Mouse (Mus musculus) 3134 (cell line): ENCODE measurements at regions not wholly inside any gene's neighbourhood (a gene's known extent, or its start where the extent isn't known, plus 50 kb on each side); places are given as distances from the start of the nearest gene placed in this dataset.
A peak's percentile ranks its signal among the peaks of the same experiment; 100 is the strongest.
"Not testable (repeated sequence)": the region's sequence is repeated elsewhere in the genome, so short reads cannot be mapped to it uniquely, and the experiment has no call there.

Experiments
- DNase-seq: peaks from one replicate; pipeline ENCODE4 v3.0.0-alpha.2; 2011; ENCODE audit warnings: low spot score; ENCODE audit not compliant: insufficient read length; ENCODE audit errors: extremely low read depth

- DNase-seq: no peak
Measured at GRCm38 (mm10) chrX:19765946-19766345, 284.8 kb upstream of the Tex13c3 start.

GRCm38 (mm10) chrX:19751491-19751890 lies 270.4 kb upstream of the Tex13c3 start:
- not testable (repeated sequence) for DNase-seq

- DNase-seq: not testable (repeated sequence)
Measured at GRCm38 (mm10) chrX:19708971-19709370, 227.9 kb upstream of the Tex13c3 start.

- no peak for DNase-seq
Measured at GRCm38 (mm10) chrX:19702548-19702947, 221.4 kb upstream of the Tex13c3 start.

- peak; percentile 13 for DNase-seq
Measured at GRCm38 (mm10) chrX:19700284-19700683, 219.2 kb upstream of the Tex13c3 start.

GRCm38 (mm10) chrX:19687499-19687898 lies 206.4 kb upstream of the Tex13c3 start:
- DNase-seq: no peak
